Mouse (Mus musculus): ENCODE measurements around the gene Traip. TPM values are rescaled to one million over a fixed set of nuclear protein-coding genes. Genes with fewer than 3 reads are reported as not detected.

Traip gene
- polyA plus RNA-seq, 1 experiment from 2014 or later = 17.2 TPM

DNA sequence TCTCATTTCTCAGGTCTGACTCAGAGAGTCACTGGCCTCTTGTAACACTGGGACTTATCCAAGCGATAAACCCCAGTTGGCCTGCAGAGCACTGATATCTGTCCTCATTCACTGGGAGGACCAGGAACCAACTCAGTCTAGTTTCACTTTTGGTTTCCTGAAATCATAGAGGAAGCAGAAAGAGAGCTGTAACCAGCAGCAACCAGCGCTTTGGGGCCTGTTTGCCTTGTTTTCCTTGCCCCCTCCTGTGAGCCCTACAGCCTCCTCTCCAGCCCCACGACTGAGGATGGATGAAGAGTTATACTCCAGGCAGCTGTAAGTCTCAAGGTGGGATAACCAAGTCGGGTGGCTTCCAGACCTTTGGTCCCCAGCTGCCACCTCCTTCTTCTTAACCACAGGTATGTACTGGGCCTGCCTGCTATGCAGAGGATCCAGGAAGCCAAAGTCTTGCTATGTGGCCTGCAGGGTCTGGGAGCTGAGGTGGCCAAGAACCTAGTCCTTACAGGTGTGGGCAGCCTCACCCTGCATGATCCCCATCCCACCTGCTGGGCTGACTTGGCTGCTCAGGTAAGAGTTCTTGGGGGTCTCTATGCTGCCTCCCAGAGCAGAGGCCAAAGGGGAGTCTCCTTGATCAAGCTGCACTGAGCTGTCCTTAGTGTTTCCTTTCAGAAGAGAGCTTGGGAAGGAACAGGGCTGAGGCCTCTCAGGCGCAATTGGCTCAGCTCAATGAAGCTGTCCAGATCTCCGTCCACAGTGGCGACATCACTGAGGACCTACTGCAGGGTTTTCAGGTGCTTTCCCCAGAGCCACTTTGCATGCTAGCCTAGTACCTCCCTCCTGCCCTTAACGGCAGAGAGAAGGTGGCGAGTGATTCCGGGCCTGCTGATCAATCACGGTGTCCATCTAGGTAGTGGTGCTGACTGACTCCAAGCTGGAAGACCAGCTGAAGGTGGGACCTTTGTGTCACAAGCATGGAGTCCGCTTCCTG lies 25.8 kb downstream of the Traip start, which contains the start of gene Uba7:
TSS of gene Uba7 (plus strand) at position 107 of the 988 bp plus-strand sequence.
- Histone ChIP-seq H3K4me1 (peaks cover 7% of the 10 kb centered on the region), H3K9ac (no peak within 1 kb of the TSS), H3K4me2 (peak within 1 kb of the TSS; percentile 45), H3K27ac (peak within 1 kb of the TSS; percentile 73), H3K27me3 (replicated peaks) (no peaks in the 10 kb centered on the region), H3K36me3 (peaks cover 3% of the 10 kb centered on the region; the same call in 1 of the 2 replicates), H3K9me3 (no peaks in the 10 kb centered on the region), H3K4me3 (replicated peaks) (peak within 1 kb of the TSS; percentile 27)
- 54% methylated on average over 12 of the region's 12 CpGs for WGBS
- ATAC-seq (ENCODE audit: insufficient read depth, low FRiP score, low read depth) = peak; percentile 85

DNA sequence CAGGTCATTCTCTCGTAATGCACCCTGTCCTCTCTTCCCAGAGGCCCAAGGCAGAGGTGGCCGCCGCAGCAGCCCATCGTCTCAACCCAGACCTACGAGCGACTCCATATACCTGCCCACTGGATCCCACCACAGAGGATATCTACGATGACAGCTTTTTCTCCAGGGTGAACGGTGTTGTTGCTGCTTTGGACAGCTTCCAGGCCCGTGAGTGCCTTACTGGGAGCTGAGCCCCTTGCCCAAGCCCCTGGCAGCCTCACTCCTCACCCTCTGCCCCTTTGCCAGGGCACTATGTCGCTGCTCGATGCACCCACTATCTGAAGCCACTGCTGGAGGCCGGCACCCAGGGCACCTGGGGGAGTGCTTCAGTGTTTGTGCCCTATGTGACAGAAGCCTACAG lies 28.9 kb downstream of the Traip start:
- no peaks in the 10 kb centered on the region for H3K9me3 ChIP-seq
- H3K4me3 ChIP-seq (replicated peaks) = no peak overlapping the region
- no peak for ATAC-seq (ENCODE audit: insufficient read depth, low FRiP score, low read depth)
- WGBS = 87% methylated on average over 12 of the region's 12 CpGs
- H3K27me3 ChIP-seq (replicated peaks) = no peaks in the 10 kb centered on the region
- no peaks in the 10 kb centered on the region for H3K36me3 ChIP-seq
- no peak overlapping the region for H3K9ac ChIP-seq
- H3K4me1 ChIP-seq = peaks cover 31% of the 10 kb centered on the region
- H3K27ac ChIP-seq = no peak overlapping the region
- no peak overlapping the region for H3K4me2 ChIP-seq

- H3K4me1 ChIP-seq = peaks cover 39% of the 10 kb centered on the region
- peak overlapping the region; percentile 13; the same call in 1 of the 2 replicates for H3K9ac ChIP-seq
- no peaks in the 10 kb centered on the region for H3K27me3 ChIP-seq (replicated peaks)
- H3K4me2 ChIP-seq = peak overlapping the region; percentile 81
- peak overlapping the region; percentile 100 for H3K27ac ChIP-seq
- H3K4me3 ChIP-seq (replicated peaks) = peak overlapping the region; percentile 77
- peak; percentile 8; the same call in 1 of the 2 replicates for ATAC-seq (ENCODE audit: insufficient read depth, low FRiP score, low read depth)
- no peaks in the 10 kb centered on the region for H3K9me3 ChIP-seq
- 29% methylated on average over 7 of the region's 7 CpGs for WGBS
- H3K36me3 ChIP-seq = no peaks in the 10 kb centered on the region
These were observed 32.0 kb downstream of the Traip start for GRCm38 (mm10) chr9:107981684-107982605.

DNA sequence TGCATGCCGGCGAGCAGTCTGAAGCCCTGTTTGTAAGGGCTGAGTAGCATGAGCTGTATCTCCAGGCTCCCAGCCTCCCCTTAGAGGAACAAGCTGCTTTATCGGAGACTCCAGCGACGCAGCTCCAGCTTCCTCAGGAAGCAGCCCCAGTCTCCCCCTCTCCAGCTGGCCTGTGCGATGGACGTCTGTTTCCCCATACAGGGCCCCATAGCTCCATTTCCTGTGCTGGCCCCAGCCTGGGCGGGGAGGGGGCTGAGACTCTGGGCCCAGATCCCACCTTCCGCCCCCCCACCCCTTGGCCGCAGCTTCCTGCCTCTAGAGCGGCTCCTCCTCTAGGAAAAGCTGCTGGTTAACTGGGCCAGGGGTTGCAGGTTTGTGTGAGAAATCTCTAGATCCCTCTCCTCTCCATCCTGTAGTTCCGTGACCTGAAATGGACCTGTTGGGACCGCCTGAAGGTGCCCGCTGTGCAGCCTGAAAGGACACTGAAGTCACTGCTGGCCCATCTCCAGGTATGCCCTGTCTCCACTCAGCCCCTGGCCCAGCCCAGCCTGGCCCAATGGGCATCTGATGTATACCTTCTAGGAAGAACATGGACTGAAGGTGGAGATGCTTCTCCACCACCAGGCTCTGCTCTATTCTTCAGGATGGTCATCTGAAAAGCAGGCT lies 32.9 kb downstream of the Traip start, which contains the start of gene Gm20661:
TSS of gene Gm20661 (plus strand) at position 378 of the 666 bp plus-strand sequence.
- Histone ChIP-seq H3K9me3 (no peaks in the 10 kb centered on the region), H3K27ac (peak within 1 kb of the TSS; percentile 100), H3K4me1 (peaks cover 41% of the 10 kb centered on the region), H3K4me2 (peak within 1 kb of the TSS; percentile 81), H3K9ac (peak within 1 kb of the TSS; percentile 65; the same call in 1 of the 2 replicates), H3K36me3 (no peaks in the 10 kb centered on the region), H3K27me3 (replicated peaks) (no peaks in the 10 kb centered on the region), H3K4me3 (replicated peaks) (peak within 1 kb of the TSS; percentile 77)
- WGBS = 14% methylated on average over 14 of the region's 14 CpGs
- ATAC-seq (ENCODE audit: insufficient read depth, low FRiP score, low read depth) = peak; percentile 77

GRCm38 (mm10) chr9:107983421-107983890 lies 33.5 kb downstream of the Traip start:
- 13% methylated on average over 4 of the region's 4 CpGs for WGBS
- no peaks in the 10 kb centered on the region for H3K9me3 ChIP-seq
- H3K4me2 ChIP-seq = peak overlapping the region; percentile 81

DNA sequence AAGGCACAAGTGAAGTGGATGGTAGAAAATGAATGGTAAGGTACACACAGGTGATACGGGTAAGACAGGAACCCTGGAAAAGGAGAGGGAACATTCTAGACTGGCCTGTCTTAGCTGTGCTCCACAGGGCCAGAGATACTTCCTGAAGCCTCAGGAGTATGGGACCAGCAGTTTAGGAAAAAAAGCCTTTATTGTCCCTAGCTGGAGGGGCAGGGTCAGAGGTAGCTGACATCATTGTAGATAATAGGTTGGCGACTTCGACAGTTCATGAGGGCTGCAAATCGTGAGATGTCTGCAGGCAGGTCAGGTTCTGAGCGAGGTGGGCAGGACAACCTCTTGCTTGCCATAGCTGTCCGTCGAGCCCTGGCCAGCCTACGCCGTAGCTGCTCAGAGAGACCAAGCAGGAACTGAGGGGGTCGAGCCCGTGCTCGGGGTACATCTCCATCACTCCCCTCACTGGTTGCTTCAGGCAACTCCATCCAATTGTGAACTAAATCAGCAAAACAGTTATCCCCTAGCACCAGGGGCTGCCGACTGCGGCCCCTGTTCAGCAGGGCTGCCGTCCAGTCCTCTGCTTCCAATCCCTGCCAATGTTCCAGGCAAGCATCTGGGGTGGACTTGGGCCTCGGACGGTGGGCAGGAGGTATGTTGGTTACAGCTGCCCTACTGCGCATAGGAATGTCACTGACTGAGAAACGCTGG lies 34.3 kb downstream of the Traip start:
- Histone ChIP-seq H3K36me3 (no peaks in the 10 kb centered on the region), H3K27me3 (replicated peaks) (no peaks in the 10 kb centered on the region), H3K9ac (peak overlapping the region; percentile 65; the same call in 1 of the 2 replicates), H3K4me3 (replicated peaks) (peak overlapping the region; percentile 77), H3K9me3 (no peaks in the 10 kb centered on the region), H3K4me1 (peaks cover 41% of the 10 kb centered on the region), H3K4me2 (peak overlapping the region; percentile 81), H3K27ac (peak overlapping the region; percentile 100)
- 40% methylated on average over 19 of the region's 19 CpGs for WGBS
- no peak for ATAC-seq (ENCODE audit: insufficient read depth, low FRiP score, low read depth)

More at GRCm38 (mm10) chr9:107983421-107983890, 33.5 kb downstream of the Traip start:
- Histone ChIP-seq H3K4me1 (peaks cover 41% of the 10 kb centered on the region), H3K9ac (peak overlapping the region; percentile 65; the same call in 1 of the 2 replicates), H3K4me3 (replicated peaks) (peak overlapping the region; percentile 77), H3K27ac (peak overlapping the region; percentile 100), H3K36me3 (no peaks in the 10 kb centered on the region), H3K27me3 (replicated peaks) (no peaks in the 10 kb centered on the region)
- ATAC-seq (ENCODE audit: insufficient read depth, low FRiP score, low read depth) = peak; percentile 44

DNA sequence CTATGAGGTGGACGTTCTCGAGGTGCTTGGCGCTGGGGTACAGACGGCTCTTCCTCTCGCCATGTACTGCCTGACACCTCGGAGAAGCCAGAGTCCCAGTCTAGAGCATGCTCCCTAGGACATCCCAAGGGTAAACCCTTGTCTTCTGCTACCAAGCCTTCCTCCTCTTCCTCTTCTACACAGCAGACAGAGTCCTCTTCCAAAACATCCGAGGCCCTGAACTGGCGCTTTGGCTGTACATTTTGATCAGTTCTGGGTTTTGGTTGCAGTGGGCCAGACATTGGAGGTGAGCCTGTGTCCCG lies 34.8 kb downstream of the Traip start:
- H3K36me3 ChIP-seq = no peaks in the 10 kb centered on the region
- peak overlapping the region; percentile 77 for H3K4me3 ChIP-seq (replicated peaks)
- H3K9ac ChIP-seq = peak overlapping the region; percentile 65; the same call in 1 of the 2 replicates
- H3K9me3 ChIP-seq = no peaks in the 10 kb centered on the region
- no peak for ATAC-seq (ENCODE audit: insufficient read depth, low FRiP score, low read depth)
- H3K27me3 ChIP-seq (replicated peaks) = no peaks in the 10 kb centered on the region
- H3K4me2 ChIP-seq = peak overlapping the region; percentile 81
- peak overlapping the region; percentile 100 for H3K27ac ChIP-seq
- 39% methylated on average over 9 of the region's 9 CpGs for WGBS
- H3K4me1 ChIP-seq = peaks cover 41% of the 10 kb centered on the region

DNA sequence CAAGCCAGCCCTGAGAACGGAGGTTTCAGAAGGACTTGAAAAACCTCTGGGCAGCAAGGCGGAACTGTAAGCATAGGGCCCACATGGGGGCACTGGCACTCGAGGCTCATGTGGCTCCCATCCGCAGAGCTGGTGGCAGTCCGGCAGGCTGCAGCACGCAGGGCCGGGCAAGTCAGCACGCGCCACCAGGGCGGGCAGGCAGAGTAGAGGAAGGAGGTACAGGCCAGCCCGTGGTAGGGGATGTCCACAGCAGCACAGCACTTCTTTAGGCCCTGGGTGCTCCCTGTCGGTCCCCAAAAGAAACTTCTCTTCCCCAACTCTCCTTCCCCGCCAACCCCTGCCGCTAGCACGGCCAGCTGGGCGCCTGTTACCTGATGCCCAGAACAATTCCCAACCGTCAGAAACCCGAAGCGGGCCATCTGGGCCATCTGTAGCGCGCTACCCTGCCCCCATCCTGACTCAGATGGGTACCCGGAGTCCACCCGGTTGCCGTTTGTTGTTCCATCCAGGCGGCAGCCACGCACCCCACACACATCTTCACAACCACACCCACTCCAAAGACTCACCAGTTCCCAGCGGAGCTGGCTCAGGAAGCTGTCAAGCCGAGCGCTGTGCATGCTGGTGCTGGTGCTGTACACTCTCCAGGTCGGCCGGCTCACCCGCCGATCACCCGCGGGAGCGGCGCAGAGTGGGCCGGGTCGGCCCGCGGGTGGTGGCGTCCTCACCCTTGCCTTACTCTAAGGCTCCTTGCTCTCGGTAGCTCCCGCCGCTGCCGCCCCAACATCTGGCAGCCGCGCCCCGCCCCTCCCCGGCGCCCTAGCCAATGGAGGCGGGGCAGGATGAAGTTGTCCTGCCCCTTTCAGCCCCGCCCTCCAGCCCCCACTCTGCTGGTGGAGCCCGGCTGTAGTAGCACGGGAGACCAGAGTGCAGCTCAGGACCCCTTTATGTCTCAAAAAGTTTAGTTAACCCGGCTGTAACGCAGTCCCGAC lies 35.5 kb downstream of the Traip start, which contains the start of gene Inka1:
TSS of gene Inka1 (minus strand) at position 749 of the 989 bp plus-strand sequence.
- peak within 1 kb of the TSS; percentile 65 for H3K9ac ChIP-seq
- under 1% methylated on average over 58 of the region's 58 CpGs for WGBS
- H3K9me3 ChIP-seq = no peaks in the 10 kb centered on the region
- no peaks in the 10 kb centered on the region for H3K27me3 ChIP-seq (replicated peaks)
- peak within 1 kb of the TSS; percentile 100 for H3K27ac ChIP-seq
- peak within 1 kb of the TSS; percentile 77 for H3K4me3 ChIP-seq (replicated peaks)
- ATAC-seq (ENCODE audit: insufficient read depth, low FRiP score, low read depth) = peak; percentile 69
- H3K4me2 ChIP-seq = peak within 1 kb of the TSS; percentile 81
- H3K4me1 ChIP-seq = peaks cover 40% of the 10 kb centered on the region
- no peaks in the 10 kb centered on the region for H3K36me3 ChIP-seq

- Histone ChIP-seq H3K27me3 (replicated peaks) (no peaks in the 10 kb centered on the region), H3K9me3 (no peaks in the 10 kb centered on the region), H3K27ac (peak overlapping the region; percentile 100), H3K4me2 (peak overlapping the region; percentile 81), H3K4me1 (peaks cover 31% of the 10 kb centered on the region), H3K4me3 (replicated peaks) (peak overlapping the region; percentile 77), H3K9ac (no peak overlapping the region), H3K36me3 (no peaks in the 10 kb centered on the region)
- ATAC-seq (ENCODE audit: insufficient read depth, low FRiP score, low read depth) = peak; percentile 20; the same call in 1 of the 2 replicates
- WGBS = 3% methylated on average over 18 of the region's 18 CpGs
These were observed 36.4 kb downstream of the Traip start for GRCm38 (mm10) chr9:107986376-107986775.

Data from stomach, embryonic 15.5 days (tissue).